In the genomic region with DNA sequence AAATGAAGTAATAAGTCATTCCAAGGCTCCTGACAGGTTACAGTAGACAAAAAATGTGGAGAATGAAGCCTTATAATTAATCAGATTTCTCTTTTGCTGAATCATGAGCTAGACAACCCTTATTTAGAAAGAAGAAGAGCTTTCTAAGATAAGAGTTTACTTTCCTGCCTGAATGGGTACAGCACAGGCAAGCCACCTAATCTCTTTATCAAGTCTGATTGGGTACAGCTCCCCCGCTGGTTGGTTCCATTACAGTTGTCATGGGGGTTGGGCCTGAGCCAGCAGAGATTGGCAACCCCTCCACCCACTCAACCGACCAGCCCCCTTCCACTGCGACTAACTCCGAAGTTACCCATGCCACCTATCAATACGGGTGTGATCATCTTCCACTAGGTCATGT, we compare ENCODE assay signal across 35 mouse cellular contexts. TPM values are rescaled to one million over a fixed set of nuclear protein-coding genes. Genes with fewer than 3 reads are reported as not detected.
A peak's percentile ranks its signal among the peaks of the same experiment; 100 is the strongest.
DNase-seq lines count a peak whose midpoint lies in the region; ATAC-seq lines count a peak whose summit lies in the region.
"Had no signal": no experiment of that assay in that cellular context is flagged by ENCODE, and none has a peak within 500 bp of the region (broad histone marks: within the 10 kb centered on the region; RNA-seq: fewer than 3 reads in every experiment).

No protein-coding gene starts in this region.

- no peak for ATAC-seq in CD4-positive, CD25-positive, alpha-beta regulatory T cell, adult 4 months
- ATAC-seq: activated CD4-positive, CD25-positive, alpha-beta regulatory T cell, adult 4 months; forebrain, embryonic 14.5 days; forebrain, postnatal 0 days; hindbrain, postnatal 0 days had no signal

- intact Hi-C loops in left cerebral cortex, postnatal 4 days (cut with DNase I), result no loop called here

- peak; percentile 28 for DNase-seq in CD4-positive, CD25-positive, alpha-beta regulatory T cell, adult 2 months (ENCODE audit: low read depth, low spot score)
- DNase-seq in left cerebral cortex, postnatal 4 days, result peak; percentile 17
- DNase-seq in left cerebral cortex, adult 9 months (ENCODE audit: low spot score in 2 of 2), result no peak
- peak; percentile 40 for DNase-seq in thymus, postnatal 4 days
- DNase-seq in thymus, postnatal 14 days, result no peak
- peak; percentile 35 for DNase-seq in induced T-regulatory cell, adult 2 months (ENCODE audit: low read depth)
- DNase-seq in frontal cortex, postnatal 25 days (ENCODE audit: low spot score in 2 of 2), result no peak
- DNase-seq: adrenal gland, adult 8-10 months; adrenal gland, postnatal 25 days; cerebellum, adult 11-12 months; cerebellum, adult 8-10 months; forebrain, postnatal 0 days; gastrocnemius, postnatal 25 days; heart, adult 2 months; heart, postnatal 14 days; heart, postnatal 4 days had no signal

RNA-seq across cellular contexts. Expression of gene Lrrc43, which starts 27.7 kb away (rescaled TPM):
- not detected for polyA plus RNA-seq in CD4-positive, CD25-positive, alpha-beta regulatory T cell, adult 4 months (2017; shearing (Covaris generic))
- 1 to 10 TPM; 1.3 to 1.7 TPM for total RNA-seq in left cerebral cortex, postnatal 4 days (2021)
- total RNA-seq: adrenal gland, adult 8-10 months; adrenal gland, postnatal 25 days; common myeloid progenitor, adult 5-6 weeks; G1E; gastrocnemius, adult 8-10 months; gastrocnemius, postnatal 25 days; heart, adult 2 months; heart, postnatal 4 days had no signal
- polyA plus RNA-seq: activated CD4-positive, CD25-positive, alpha-beta regulatory T cell, adult 4 months; embryonic facial prominence, embryonic 12.5 days; forebrain, embryonic 11.5 days; G1E; heart, embryonic 10.5 days; heart, embryonic 13.5 days; intestine, embryonic 14.5 days had no signal

RNA-seq across cellular contexts. Expression of gene Il31, which starts 27.9 kb away (rescaled TPM):
- not detected for polyA plus RNA-seq in CD4-positive, CD25-positive, alpha-beta regulatory T cell, adult 4 months (2017; shearing (Covaris generic))
- not detected for total RNA-seq in left cerebral cortex, postnatal 4 days (2021)
- total RNA-seq: adrenal gland, adult 8-10 months; adrenal gland, postnatal 25 days; common myeloid progenitor, adult 5-6 weeks; forebrain, postnatal 0 days; G1E; gastrocnemius, adult 8-10 months; gastrocnemius, postnatal 25 days; heart, adult 2 months; heart, postnatal 14 days; heart, postnatal 4 days; hindbrain, postnatal 0 days had no signal
- polyA plus RNA-seq: activated CD4-positive, CD25-positive, alpha-beta regulatory T cell, adult 4 months; brain, embryonic 14.5 days; embryonic facial prominence, embryonic 12.5 days; embryonic facial prominence, embryonic 15.5 days; forebrain, embryonic 11.5 days; forebrain, embryonic 14.5 days; forebrain, postnatal 0 days; frontal cortex, adult 2 months; G1E; gonadal fat pad, adult 2 months; heart, adult 2 months; heart, embryonic 10.5 days; heart, embryonic 13.5 days; heart, embryonic 16.5 days; hindbrain, embryonic 11.5 days; hindbrain, embryonic 14.5 days; hindbrain, postnatal 0 days; intestine, embryonic 14.5 days had no signal

RNA-seq across cellular contexts. Expression of gene B3gnt4, which starts 48.8 kb away (rescaled TPM):
- 1 to 10 TPM in 1 of 2 experiments, not detected in 1; 1.4 TPM for polyA plus RNA-seq in CD4-positive, CD25-positive, alpha-beta regulatory T cell, adult 4 months (2017; shearing (Covaris generic))
- total RNA-seq in left cerebral cortex, postnatal 4 days (2021), result 1 to 10 TPM; 1.5 to 2.4 TPM
- total RNA-seq: gastrocnemius, adult 8-10 months; gastrocnemius, postnatal 25 days; heart, adult 2 months; heart, postnatal 14 days; heart, postnatal 4 days had no signal
- polyA plus RNA-seq: G1E had no signal

Comparison
In these comparisons a context has a peak if more than half of its experiments do, and no peak if none do; other contexts are left out.
1. DNase-seq: peak in CD4-positive, CD25-positive, alpha-beta regulatory T cell, adult 2 months (single experiment), left cerebral cortex, postnatal 4 days (single experiment), thymus, postnatal 4 days (single experiment) and induced T-regulatory cell, adult 2 months (single experiment); none in left cerebral cortex, adult 9 months (0 of 2), thymus, postnatal 14 days (single experiment) and frontal cortex, postnatal 25 days (0 of 2).